Mouse (Mus musculus) bone marrow macrophage, adult 2 months (primary cell): ENCODE data around the gene Pde4a.

Source experiments
- CTCF ChIP-seq: IDR thresholded peaks from 2 replicates; pipeline ENCODE4 v1.5.1; 2012; ENCODE audit warnings: low read depth, mild to moderate bottlenecking, low read length, moderate library complexity
- POLR2A ChIP-seq: IDR thresholded peaks from 2 replicates; pipeline ENCODE4 v1.6.1; 2012; ENCODE audit warnings: mild to moderate bottlenecking, low read depth, low read length, borderline replicate concordance

- no peak for TF ChIP-seq CTCF
- TF ChIP-seq POLR2A = no peak
These were observed 73.9 kb downstream of the Pde4a start for GRCm38 (mm10) chr9:21239465-21239848.
